Mouse (Mus musculus) liver, adult (tissue): ENCODE data around the gene Fto.

Source experiments
- GATA4 ChIP-seq: IDR thresholded peaks from 2 replicates; pipeline ENCODE4 v1.6.1; 2014; ENCODE audit warnings: mild to moderate bottlenecking, low read length; ENCODE audit not compliant: insufficient replicate concordance

Fto gene

DNA sequence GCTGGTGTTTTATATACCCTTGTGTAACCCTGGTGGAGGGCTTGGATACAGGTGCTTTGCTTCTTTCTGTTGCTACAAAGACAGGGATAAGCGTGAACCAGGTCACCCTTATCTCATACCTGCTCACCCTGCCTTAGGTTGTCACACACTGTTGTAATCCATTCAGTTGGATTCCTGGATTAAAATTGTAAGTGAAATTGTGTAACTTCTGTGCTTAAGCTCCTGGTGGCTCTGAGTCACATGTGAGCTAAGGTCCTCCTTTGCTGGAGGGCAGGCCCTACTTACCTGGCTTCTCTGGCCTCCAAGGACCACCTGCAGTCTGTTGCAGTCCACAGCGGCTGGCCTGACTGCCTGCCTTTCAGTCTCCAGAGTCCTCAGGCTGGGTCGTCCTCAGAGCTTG is 71.1 kb downstream of the Fto start:
- no peak for TF ChIP-seq GATA4

DNA sequence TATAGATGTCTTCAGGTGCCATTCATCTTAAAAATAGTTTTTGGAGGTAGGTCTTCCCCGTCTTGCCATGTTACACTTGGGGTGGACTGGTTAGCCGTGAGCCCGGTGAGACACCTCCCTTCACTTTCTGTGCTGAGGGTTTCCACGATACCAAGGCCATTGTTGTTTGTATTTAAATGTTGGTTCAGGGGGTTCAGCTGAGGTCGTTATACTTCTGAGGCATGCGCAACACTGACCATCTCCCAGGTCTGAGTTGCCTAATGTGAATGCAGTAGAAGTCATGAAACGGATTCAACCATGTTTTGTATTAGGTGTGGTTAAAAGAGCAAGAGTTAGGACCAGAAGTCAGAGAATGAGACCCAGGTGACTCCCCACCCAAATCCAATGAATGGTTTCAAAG is 72.5 kb downstream of the Fto start:
- no peak for TF ChIP-seq GATA4

DNA sequence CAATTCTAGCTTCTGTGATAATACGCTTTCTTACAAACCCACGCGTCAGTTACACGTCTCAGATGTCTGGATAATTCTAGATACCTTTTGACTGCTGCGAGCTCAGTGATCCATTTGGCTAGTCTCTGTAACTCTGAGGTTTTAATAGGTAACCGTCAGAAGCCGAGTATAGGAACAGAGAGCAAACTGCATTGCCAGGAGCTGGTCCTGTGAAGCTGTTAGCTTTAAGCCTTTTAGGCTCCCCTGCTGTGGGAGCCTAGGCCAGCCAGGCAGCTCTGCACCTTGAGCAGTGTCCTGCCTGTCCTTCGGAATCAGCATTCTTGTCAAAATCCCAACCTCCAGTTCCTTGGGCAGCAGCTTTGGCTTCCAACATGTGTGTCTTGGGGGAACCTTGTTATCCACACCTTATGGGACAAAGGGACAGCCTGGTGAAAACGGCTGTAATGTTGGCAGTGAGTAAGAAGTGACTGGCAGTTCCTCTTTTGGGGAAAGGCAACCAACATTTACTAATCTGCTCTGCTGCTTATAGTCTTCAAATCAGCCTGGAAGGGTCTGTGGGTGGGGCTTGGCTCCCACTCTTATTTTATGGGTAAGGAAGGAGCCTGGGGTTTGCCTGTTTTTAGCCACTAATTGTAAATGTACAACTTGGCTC is 77.2 kb downstream of the Fto start:
- no peak for TF ChIP-seq GATA4

DNA sequence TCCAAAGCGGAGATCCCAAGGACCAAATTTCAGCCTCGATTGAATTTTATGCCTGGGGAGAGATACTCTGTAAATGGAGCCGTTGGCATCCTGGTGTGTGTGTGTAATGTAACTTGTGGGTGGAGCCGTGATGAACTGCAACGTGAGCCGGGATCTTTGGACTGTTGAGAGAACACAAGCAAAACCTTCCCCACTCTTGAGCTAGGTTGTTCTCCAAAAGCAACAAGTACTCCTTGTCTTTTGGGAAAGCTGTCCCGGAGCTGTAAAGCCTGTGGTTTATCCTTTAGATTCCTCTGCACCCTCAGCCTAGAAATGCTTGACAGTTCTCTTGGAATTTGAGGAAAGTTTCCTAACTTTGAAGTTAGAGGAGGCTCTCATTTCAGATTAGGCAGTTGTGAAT is 78.9 kb downstream of the Fto start:
- TF ChIP-seq GATA4 = no peak

DNA sequence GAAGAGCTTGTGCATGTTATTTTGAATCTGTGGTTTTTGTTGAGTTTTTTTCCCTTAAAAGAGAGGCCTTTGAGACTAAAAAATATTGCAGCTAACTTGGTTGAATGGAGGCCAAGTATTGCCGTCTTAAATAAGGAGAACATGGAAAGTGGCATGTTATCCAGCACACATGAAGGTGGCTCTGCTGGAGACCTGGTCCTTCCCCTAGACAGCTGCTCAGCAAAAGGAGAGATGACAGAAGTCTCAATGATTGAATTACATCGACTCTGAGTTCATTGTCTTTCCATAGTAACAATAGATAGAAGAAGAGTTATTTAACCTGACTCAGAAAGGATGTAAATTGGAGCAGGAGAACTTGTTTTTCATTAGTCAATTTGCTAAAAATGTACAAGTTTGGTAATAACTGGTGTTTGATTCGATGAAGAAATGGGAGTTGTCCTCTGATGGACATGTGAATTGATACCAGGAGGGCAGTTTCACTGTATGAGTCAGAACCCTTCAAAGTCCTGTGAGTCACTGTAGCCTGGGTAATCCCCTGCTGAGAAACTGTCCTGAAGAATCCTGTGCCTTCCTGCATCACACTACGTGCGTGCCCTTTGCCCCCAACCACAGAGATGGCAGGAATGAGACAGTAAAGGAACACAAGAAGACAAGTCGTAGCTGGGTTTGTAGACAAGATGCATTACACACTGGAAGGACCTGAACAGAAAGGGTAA is 82.2 kb downstream of the Fto start:
- TF ChIP-seq GATA4 = no peak

DNA sequence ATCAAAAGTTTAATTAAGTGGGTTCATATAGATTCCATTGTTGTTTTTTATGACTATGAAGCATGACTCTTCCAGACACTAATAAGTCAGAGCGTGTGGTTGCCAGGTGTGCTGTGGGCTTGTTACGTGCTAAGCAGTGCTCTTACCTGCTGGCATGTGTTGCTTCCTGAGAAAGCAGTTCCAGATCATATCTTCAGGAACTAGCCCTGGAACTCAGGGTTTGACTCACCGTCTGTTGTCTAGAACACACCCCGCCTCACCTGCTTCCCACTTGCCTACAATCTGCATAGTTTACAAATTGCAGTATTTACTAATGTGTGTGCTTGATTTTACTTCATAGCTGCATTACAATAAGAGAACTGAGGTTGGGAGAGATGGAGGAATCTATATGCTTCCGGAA is 84.7 kb downstream of the Fto start:
- no peak for TF ChIP-seq GATA4

DNA sequence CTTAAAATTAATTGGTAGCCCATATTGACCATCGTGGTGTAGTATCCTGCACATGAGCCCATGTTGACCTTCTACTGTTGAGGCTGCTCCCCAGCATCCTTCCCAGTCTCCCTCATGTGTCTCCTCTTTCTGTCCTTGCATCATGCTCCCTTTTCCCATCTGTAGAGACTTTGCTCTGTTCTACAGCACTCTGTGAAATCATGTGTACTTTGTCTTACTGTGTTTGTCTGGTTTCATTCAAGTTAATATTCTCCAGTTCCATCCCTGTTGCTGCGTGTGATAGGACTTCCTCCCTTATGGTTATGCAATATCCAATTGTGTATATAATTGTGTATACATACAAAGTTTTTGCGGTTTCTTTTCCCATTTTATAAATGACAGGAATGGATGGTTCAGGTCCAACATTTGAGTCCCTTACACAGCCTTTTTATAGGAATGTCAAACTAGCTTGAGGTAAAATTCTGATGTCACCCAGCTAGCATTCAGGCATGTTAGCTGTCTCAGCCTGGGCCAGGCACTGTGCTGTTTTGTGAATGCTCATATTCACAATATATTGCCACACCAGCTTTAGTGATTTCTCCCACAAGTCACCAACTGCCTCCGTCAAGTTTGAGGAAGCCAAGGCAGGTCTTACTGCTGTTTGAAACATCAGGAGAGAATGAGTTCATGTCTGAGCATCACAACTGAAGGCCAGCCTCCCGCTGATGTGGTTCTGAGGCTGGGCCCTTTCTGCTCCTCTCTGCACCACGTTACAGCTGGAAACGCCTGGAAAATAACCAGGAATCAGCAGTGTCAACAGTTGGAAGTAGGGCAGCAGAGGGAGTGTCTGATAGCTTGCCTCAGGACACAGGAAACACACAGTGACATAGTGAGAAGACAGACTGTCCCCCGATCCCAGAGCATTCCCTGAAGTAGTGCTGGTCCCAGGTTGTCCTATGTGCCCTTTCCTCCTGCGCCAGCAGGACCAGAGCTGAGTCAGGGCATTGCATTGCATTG is 90.0 kb downstream of the Fto start:
- no peak for TF ChIP-seq GATA4

DNA sequence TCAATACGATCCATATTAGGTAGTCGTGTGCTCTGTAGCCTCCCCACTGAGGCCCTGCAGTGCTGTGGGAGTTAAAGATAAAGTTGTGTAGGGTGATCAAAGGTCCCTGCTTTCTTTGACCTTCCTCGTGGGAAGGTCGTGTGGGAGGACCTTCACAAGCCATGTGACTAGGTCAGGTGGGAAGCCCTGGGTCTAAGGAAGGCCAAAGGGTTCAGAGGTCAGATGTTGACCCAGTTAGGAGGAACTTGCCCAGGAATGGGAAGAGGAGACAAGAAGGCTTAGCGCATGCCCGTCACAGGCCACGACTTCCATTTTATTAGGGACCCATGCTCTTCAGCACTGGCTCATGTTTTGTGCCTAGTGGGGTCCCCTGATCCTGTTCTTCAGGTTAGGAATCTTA is 91.0 kb downstream of the Fto start:
- no peak for TF ChIP-seq GATA4

DNA sequence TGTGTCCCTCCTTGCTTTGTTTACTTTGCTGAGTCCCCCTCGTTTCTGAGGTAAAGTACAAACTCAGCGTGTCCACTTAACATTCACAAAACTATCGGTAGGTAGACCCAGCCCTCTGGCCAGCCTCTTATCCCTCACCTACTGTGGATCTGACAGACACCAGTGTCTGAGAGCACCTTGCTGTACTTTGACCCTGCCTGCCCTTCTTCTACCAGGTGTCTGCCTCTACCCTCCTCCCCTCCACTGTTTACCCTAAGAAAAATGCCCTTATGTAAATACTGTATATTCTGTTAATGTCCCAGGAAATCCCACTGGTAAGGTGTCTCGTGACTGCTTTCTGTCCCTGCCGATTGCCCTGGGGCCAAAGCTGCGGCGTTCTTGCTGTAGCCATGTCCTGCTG is 91.8 kb downstream of the Fto start:
- TF ChIP-seq GATA4 = no peak

DNA sequence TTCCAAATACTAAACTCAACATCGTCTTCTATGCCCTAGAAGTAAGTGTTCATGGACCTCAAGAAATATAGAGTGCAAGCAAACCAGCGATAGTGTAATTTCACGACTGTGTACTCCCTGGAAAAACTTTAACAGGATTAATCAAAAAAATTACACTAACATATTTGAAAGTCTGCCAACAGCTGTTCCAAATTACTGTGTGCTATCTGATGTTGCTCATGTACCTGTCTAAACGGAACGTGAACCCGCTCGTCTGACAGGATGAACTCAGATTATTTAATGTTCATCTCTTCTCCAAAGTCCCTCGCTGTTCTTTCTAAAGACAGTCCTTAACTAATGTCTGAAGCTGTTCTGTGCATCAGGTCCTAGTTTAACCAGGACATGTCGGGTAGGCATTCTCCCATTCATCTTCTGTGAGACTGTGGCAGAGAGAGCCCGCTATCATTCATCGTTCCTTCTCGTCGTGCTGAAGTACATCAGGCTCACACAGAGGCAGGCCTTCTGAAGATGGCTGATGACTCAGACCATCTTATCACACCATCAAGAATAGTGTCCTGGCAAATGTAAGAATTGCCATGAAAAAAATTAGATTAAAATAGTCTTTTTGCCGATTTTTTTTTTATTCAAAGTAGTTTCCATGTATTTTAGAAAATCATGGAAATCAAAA is 93.4 kb downstream of the Fto start:
- no peak for TF ChIP-seq GATA4

DNA sequence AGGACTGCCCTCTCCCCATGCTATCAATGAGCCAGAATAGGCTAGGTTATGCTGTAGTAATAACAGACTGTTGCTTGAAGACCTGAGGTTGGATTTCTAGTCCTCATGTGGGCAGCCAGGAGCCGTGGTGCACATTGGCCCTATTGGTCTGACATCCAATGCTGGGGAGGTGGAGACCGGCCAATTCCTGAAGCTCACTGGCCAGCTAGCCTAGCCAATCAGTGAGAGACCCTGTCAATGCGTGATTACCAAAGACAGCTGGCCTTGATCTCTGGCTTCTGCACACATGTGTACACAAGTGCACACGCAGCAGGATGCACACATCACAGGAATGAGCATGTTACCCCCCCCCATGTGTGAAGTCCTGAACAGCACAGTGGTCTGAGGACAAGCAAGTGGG is 94.6 kb downstream of the Fto start:
- TF ChIP-seq GATA4 = no peak

DNA sequence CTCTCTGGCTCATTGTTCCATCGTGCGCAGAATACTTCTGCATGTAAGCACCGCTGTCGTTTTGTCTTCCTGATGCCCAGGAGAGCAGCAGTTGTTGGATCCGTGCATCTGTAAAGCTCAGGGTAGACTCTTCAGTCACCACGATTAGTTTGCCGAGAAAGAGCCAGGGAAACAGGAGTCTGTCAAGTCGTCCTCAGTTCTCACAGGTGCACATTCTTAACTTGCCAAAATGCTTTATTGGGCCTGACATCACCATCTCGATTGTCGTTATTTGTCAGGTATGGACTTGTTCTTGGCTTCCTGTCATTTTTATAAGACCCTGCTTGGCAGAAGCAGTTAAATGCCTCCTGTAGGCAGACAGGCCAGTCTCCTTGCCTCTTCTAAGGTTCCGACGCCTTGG is 96.7 kb downstream of the Fto start:
- TF ChIP-seq GATA4 = no peak

DNA sequence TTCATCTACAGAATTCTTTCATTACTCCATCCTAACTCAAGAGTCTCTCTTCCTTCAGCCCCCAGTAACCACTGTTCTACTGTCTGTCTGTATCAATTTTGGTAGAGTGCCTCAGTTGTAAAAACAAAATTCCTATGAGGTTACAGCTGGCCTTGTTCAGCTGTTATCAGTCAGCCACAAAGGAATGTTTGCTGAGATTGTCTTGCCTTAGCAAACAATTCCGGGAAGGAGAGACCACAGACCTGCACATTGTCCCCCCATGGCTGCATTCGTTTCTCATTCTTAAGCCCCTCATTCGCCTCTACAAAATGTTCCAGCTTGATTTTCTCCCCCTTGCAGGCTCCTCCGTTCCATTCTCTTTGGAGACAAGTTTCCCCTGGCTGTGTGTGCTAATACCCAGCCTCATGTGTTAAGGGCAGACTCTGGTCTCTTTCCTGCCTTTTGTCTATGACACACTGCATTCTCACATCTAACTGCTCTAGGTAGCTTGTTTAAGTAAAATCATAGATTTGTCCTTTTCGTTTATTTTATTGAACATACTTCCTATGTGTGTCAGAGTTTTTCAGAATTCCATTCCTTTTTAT is 111.3 kb downstream of the Fto start:
- TF ChIP-seq GATA4 = no peak

DNA sequence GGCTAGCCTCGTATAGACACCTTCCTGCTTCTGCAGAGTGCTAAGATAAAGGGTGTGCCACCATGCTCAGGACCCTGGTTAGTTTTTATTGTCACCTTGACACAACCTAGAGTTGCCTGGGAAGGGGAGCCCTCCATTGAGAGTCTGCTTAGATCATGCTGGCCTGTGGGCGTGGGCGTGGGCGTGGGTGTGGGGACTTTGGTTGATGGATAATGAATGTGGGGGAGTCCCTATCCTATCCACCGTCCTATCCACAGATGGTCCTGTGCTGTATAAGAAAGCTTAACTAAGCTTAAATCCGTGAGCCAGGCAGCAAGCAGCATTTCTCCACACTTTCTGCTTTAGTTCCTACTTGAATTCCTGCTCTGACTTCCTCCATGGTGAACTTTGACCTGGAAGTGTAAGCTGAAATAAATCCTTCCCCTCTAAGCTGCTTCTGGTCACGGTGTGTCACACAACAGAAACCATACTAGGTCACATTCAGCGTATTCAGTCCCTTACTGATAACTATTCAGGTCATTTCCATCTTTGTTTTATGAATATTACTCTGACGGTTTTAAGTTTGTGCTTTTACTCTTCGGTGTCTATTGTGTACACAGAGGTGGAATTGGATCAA is 112.0 kb downstream of the Fto start:
- TF ChIP-seq GATA4 = no peak
